Mouse (Mus musculus) thymus, postnatal 36 days (tissue): ENCODE results near the gene Zfp219.
A peak's percentile ranks its signal among the peaks of the same experiment; 100 is the strongest.
"Not testable (repeated sequence)": the region's sequence is repeated elsewhere in the genome, so short reads cannot be mapped to it uniquely, and the experiment has no call there.

ENCODE experiments used
- DNase-seq, 2 experiments: peaks; one replicate each; pipeline ENCODE4 v3.0.0; 2022; ENCODE audit warnings: mixed read lengths in 2 of 2

Zfp219 gene

DNA sequence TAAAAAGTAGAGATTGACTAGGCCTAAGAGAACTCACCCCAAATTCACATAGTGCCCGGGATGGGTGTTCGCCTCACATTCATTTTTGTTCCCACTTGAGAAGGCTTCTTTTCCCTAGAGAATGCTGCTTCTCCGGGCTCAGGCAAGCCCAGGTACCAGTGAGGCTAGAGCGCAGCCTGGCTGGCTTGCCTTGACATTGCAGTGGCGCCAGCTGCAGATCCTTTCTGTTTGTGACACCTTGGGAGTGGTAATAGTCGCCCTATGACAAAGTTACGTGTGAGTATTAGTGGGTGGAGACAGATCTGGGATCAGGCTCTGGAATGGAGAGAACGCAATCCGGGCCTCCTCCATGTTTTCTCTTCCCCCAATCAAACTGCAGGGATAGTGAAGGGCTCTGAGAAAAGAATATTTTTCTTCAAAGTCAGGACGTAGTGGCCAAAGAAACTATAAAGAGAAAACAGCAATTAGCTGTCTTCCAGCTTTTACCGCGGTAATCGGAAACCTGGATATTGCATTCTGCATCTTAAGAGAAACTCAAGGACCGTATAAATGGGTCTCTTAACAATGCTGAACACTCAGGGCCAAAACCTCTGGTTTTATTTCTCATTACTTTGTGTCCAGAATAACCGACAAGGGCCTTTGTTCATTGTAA lies at the start of gene Zfp219:
Zfp219 (minus strand) TSS at position 248 of the 652 bp plus-strand sequence.
- peak; percentile 70 to 81 for DNase-seq

- DNase-seq: no peak
These were observed 45.6 kb upstream of the Zfp219 start for GRCm38 (mm10) chr14:52066135-52066534.

- DNase-seq: no peak
These were observed 41.3 kb upstream of the Zfp219 start for GRCm38 (mm10) chr14:52061798-52062197.

DNA sequence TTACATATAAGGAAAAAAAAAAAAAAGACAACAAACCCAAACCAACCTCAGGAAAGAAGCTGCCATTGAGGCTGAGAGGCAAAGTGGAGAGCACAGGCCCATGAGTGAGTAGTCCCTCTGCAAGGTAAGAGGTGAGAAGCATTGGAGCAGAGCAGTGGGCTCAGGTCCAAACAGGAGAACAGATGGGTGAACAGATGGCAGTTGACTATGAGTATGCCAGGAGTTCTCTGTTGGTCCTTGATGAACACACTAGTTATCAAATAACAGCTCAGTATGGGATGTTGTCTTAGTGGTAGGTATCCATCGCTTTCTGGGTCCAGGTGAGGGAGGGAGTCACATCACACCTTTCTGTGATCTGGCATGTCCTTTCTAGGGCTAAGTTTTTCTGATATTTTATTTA lies 40.3 kb upstream of the Zfp219 start:
- no peak for DNase-seq

DNA sequence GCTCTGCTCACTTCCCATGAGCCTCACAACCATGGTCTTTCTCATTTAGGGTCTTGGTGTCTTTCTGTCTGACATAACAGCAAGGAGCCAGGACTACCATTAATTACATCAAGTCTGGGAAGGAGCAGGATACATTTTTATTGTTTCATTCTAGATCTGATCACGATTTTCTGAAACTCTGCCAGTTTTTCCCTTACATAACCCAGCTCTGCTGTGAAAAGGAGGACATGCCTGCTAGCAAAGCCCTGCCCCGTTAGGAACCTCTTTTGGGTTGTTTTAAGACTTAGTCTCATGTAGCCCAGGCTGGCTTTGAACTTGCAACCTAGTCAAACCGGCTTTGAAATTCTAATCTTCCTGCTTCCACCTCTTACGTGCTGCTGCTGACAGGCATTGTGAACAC lies 39.4 kb upstream of the Zfp219 start:
- DNase-seq: no peak

- DNase-seq: not testable (repeated sequence)
These were observed 32.2 kb upstream of the Zfp219 start for GRCm38 (mm10) chr14:52052720-52053119.

DNA sequence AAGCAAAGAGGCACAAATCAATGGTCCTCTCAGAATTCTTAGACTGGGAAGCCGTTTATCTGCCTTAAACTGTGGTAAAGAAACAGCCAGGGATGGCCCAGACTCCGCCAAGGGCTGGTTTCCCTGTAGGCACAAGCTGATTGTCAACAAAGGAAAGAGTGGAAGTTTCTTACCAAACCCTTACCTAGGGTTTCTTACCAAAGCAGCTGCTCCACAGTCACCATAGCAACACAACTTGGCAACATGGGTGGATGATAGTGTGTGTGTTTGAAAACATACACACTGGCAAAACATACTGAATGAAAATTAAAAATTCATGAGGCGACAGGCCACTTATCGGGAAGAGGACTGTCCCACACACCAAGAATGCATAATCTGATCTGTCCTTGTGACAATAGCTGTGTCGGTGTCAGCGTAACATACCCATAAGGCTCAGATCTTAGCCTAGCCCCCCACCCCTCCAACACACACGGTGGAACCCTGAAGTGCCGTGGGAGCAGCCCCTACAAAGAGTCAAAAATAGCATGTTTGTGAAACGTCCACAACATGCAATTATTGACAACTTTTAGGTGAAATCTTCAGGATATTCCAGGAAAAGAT lies 25.5 kb upstream of the Zfp219 start:
- DNase-seq: no peak

DNA sequence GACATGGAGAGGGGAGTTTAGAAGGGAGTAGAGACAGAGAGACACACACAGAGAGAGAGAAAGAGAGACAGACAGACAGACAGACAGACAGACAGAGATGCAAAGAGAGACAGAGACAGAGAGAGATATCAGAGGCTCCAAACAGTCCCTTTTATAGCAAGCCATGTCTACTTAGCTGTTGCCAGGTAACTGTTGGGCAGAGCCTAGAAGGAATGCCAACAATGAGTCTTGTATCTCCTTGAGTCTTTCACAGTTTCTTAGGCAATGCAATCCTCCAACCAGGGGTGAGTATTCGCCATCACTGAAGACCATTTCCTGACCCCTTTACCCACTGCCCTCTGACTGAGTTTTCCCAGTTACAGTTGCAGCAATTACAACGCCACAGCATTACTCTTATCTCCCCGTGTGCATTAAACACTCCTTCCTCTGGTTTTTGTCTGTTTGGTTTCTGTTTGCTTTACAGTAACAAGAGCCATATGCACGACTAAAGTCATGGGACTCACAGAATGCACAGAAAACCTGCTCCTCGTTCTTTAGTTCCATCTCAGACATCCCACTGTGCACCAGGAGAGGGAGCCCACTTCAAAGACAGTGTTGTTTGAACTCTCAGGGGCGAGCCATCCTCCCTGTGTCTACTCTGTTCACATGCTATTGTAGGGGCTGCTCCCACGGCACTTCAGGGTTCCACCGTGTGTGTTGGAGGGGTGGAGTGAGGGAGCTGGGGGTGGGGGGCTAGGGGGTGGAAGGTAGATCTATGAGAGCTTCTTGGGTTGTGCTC lies 24.6 kb upstream of the Zfp219 start:
- DNase-seq: peak; percentile 51 to 56

DNA sequence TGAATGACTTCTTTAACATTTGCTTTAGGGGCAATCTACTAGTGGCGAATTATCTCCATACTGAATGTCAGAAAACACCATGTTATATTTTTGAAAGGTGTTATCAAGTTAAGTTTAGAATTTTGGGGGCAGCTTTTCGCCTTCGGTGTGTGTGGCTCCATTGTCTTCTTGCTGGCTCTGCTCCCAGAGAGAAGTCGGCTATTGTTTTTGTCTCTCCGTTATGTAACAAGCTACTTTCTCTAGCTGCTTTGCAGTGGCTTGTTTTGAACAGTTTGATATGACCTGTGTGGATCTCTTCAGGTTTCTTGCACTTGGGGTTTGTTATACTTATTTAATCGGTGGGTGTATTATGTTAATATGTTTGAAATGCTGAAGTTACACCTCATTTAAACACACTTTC lies 22.9 kb upstream of the Zfp219 start:
- no peak for DNase-seq

DNA sequence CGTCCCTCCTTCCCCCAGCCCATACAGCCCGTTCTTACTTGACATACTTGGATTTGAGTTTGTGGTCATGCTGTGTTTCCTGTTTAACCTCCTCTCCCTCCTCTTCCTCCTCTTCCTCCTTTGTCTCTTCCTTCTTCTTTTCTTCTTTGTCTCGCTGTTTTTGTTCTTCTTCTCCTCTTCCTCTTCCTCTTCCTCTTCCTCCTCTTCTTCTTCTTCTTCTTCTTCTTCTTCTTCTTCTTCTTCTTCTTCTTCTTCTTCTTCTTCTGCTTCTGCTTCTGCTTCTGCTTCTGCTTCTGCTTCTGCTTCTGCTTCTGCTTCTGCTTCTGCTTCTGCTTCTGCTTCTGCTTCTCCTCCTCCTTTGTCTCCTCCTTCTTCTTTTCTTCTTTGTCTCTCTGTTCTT lies 21.8 kb upstream of the Zfp219 start, which contains the start of gene Olfr221:
Olfr221 (minus strand) TSS at position 101 of the 400 bp plus-strand sequence.
- not testable (repeated sequence) for DNase-seq

DNA sequence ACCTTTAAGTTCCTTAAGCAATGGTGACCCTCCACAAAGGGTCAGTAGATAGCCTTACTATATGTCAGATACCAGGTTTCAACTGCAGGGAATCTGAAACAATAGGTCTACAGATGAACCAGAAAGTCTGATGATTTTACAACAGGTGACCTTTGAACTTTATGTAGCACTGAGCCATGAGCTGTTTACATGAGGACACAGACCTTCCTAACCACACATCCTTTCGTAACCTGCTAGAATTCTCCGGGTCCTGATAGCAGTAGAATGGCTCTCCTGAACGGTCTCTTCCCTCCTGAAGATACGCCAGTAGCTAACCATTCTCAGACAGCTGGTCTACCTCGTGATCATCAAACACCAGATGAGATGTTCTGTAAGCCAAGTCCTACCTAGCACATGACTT lies 18.8 kb upstream of the Zfp219 start:
- no peak for DNase-seq

DNA sequence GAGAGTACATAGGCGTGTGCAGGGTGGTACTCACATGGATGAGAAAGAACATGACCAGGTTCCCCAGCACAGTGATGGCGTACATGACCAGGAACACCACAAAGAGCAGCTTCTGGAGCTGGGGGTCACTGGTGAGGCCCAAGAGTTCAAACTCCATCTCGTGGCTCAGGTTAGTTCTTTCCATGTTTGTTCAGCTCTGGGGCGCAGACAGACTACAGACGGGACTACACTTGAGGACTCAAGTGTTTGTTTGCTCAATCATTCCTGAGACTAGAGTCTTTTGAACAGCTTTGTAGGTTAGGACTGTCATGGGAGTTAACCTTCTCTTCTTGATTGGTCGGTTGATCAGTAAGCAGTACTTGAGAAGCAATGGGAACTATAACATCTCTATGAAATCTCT lies 15.4 kb upstream of the Zfp219 start:
- no peak for DNase-seq

- no peak for DNase-seq
These were observed 5.8 kb upstream of the Zfp219 start for GRCm38 (mm10) chr14:52026342-52026741.

DNA sequence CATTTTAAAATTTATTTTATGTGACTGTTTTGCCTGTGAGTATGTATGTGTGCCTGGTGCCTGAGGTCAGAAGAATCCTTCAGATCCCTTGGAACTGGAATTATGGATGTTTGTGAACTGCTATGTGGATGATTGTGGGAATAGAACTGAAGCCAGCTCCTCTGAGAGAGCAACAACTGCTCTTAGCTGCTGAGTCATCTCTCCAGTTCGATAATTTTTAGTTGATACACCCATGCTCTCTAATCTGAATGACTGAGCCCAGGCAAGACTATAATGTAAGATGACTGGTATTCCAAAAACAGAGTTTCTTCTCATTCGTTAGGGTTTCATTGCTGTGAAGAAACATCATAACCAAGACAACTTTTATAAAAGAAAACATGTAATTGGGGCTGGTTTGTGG lies 3.6 kb upstream of the Zfp219 start:
- DNase-seq: no peak

- peak; percentile 90 to 92 for DNase-seq
These were observed 2.4 kb upstream of the Zfp219 start for GRCm38 (mm10) chr14:52022709-52023459.

GRCm38 (mm10) chr14:52022244-52022708 lies 1.7 kb upstream of the Zfp219 start:
- DNase-seq: no peak

DNA sequence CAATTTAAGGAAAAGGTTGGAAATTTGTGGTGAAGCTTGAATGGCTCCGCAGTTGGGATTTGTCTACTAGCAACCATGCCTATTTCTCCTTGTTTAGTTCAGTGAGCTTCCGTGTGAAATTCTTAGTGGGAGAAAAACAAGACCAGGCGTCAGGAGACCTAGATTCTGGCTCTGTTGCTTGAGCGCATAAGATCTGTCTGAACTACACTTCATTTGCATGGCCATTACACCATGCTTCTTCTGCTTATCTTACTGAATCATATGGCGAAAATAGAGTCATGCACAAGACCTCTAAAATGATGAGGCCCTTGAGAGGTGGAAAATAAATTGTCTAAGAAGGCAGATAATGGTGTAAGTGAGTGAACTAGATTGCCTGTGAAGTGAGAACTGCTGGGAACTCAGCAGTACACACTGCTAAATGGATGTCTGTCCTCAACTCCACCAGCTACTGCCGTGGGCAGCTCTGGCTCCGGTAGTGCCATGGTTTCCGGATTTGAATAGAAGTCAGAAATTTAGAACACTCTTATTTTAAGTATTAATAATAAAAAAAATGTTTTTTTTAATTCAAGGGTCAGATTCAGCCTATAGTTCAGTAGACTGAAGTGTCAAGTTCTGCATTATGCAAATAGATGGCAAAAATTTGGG lies 1.2 kb upstream of the Zfp219 start:
- DNase-seq: no peak

DNA sequence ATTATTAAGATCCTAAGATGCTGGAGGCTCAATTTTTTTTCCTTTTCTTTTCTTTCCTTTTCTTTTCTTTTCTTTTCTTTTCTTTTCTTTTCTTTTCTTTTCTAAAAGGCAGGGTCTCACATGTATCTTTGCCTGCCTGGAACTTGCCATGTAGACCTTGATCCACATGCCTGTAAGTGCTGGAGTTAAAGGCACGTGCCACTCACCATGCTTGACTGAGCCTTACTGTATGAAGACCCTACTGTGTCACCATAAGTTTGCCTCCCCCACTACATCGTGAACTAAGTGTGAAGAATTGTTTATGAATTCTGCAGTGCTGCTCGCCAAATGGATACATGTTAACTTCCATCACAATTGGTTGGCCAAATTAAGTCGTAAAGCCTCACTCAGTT lies 601 bp upstream of the Zfp219 start:
- no peak for DNase-seq

- peak; percentile 97 to 98 for DNase-seq
These were observed 768 bp downstream of the Zfp219 start for GRCm38 (mm10) chr14:52019590-52020340.

GRCm38 (mm10) chr14:52019051-52019589 lies 1.4 kb downstream of the Zfp219 start:
- no peak for DNase-seq
